Mouse (Mus musculus) hindbrain, embryonic 16.5 days (tissue): ENCODE data around the gene Mfn2. TPM values are rescaled to one million over a fixed set of nuclear protein-coding genes. Genes with fewer than 3 reads are reported as not detected.

ENCODE experiments used
- ATAC-seq: fragments of 200-750 bp; cut with Nextera tagmentation; 2 replicates; pipeline ENCODE4 v1.8.0; 2017; ENCODE audit warnings: moderate TSS enrichment, moderate library complexity
- H3K27ac ChIP-seq: fragments of 300-500 bp; sonication (generic); 2 replicates; pipeline ENCODE4 v1.5.1; 2014; ENCODE audit warnings: low read depth, mild to moderate bottlenecking, control low read depth, low read length, moderate library complexity
- H3K27me3 ChIP-seq: fragments of 300-500 bp; sonication (generic); replicated peaks from 2 replicates; pipeline ENCODE4 v1.6.1; 2014; ENCODE audit warnings: low read length; ENCODE audit not compliant: control insufficient read depth, insufficient read depth
- H3K36me3 ChIP-seq: fragments of 300-500 bp; sonication (generic); 2 replicates; pipeline ENCODE4 v1.6.1; 2014; ENCODE audit warnings: mild to moderate bottlenecking, low read length, moderate library complexity, mixed read lengths; ENCODE audit not compliant: control insufficient read depth, insufficient read depth
- H3K4me1 ChIP-seq: fragments of 300-500 bp; sonication (generic); 2 replicates; pipeline ENCODE4 v1.6.1; 2014; ENCODE audit warnings: low read depth, low read length; ENCODE audit not compliant: control insufficient read depth, insufficient read depth
- H3K4me2 ChIP-seq: fragments of 300-500 bp; sonication (generic); 2 replicates; pipeline ENCODE4 v1.6.1; 2014; ENCODE audit warnings: mild to moderate bottlenecking, low read length, control low read depth, moderate library complexity
- H3K4me3 ChIP-seq: fragments of 300-500 bp; sonication (generic); 2 replicates; pipeline ENCODE4 v1.5.1; 2014; ENCODE audit warnings: mild to moderate bottlenecking, low read length, control low read depth, moderate library complexity
- H3K9ac ChIP-seq: fragments of 300-500 bp; sonication (generic); 2 replicates; pipeline ENCODE4 v1.6.1; 2014; ENCODE audit warnings: low read depth, mild to moderate bottlenecking, control low read depth, low read length, moderate library complexity
- H3K9me3 ChIP-seq: fragments of 300-500 bp; sonication (generic); 2 replicates; pipeline ENCODE4 v1.6.1; 2014; ENCODE audit warnings: mild to moderate bottlenecking, low read length, moderate library complexity; ENCODE audit not compliant: control insufficient read depth
- WGBS: fragments of 180-500 bp; shearing (Covaris S2); extraction: QIAGEN DNeasy Blood & Tissue Kit; methylation state at CpG from one replicate; pipeline ENCODE4 v1.1.7; 2014; 5-methylcytosine and 5-hydroxymethylcytosine counted together
- polyA plus RNA-seq: library from polyadenylated mRNA; unstranded; fragments of >200 nt; fragmentation: Nextera tagmentation; extraction: Ambion mirVana; gene quantifications from 2 replicates; pipeline ENCODE4 v1.2.1, GENCODE M21; 2015

Mfn2 gene
- polyA plus RNA-seq, 1 experiment from 2014 or later = 107 TPM

DNA sequence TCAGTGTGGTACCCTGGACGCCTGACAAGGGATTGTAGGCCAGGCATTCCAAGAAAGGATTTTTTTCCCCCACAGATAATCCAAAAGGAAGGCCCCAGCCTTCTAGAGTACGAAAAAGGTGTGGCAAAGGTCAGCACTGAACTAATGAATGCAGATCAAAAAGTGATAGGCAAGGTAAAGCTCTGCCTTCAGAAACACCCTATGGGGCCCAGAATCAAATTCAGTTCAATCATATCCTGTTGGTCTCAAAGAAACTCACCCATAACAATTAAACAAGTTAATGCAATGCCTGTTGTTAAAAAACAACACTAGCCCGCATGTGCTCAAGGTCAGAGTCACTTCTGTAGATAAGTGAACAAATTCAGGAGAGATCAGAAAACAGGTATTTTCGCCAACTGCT, 80.1 kb downstream of the Mfn2 start:
- 93% methylated on average over 4 of the region's 4 CpGs for WGBS
- peaks cover 58% of the 10 kb centered on the region for H3K9me3 ChIP-seq
- ATAC-seq = no peak
- no peak overlapping the region for H3K4me3 ChIP-seq
- no peak overlapping the region for H3K9ac ChIP-seq
- no peaks in the 10 kb centered on the region for H3K27me3 ChIP-seq
- H3K4me2 ChIP-seq = no peak overlapping the region
- H3K36me3 ChIP-seq = peaks cover 55% of the 10 kb centered on the region
- no peaks in the 10 kb centered on the region for H3K4me1 ChIP-seq
- H3K27ac ChIP-seq = no peak overlapping the region

Other genes starting within 250 kb of the Mfn2 start
- 0.06 TPM in 1 of 2 replicates, not detected in the other for gene Zfp534, start 202.2 kb downstream of the Mfn2 start, polyA plus RNA-seq
- gene Zfp984, start 94.9 kb downstream of the Mfn2 start, polyA plus RNA-seq = 4.0 and 4.1 TPM in 2 replicates
- gene Zfp933, start 56.3 kb downstream of the Mfn2 start, polyA plus RNA-seq = 6.2 and 7.8 TPM in 2 replicates
- gene Miip, start 35.9 kb downstream of the Mfn2 start, polyA plus RNA-seq = 37.6 and 38.7 TPM in 2 replicates
- gene Fv1, start 35.7 kb downstream of the Mfn2 start, polyA plus RNA-seq = 8.4 and 11.5 TPM in 2 replicates
- 28.4 and 34.8 TPM in 2 replicates for gene Plod1, start 32.1 kb upstream of the Mfn2 start, polyA plus RNA-seq
- gene 2510039O18Rik, start 36.2 kb upstream of the Mfn2 start, polyA plus RNA-seq = 8.0 and 10.6 TPM in 2 replicates
- gene Nppb, start 81.1 kb upstream of the Mfn2 start, polyA plus RNA-seq = 0.20 and 0.21 TPM in 2 replicates
- 1.2 and 1.6 TPM in 2 replicates for gene Nppa, start 96.0 kb upstream of the Mfn2 start, polyA plus RNA-seq
- gene Clcn6, start 134.1 kb upstream of the Mfn2 start, polyA plus RNA-seq = 29.9 and 33.5 TPM in 2 replicates
- gene Mthfr, start 134.4 kb upstream of the Mfn2 start, polyA plus RNA-seq = 16.5 and 18.5 TPM in 2 replicates
- gene Agtrap, start 183.3 kb upstream of the Mfn2 start, polyA plus RNA-seq = 7.4 and 9.3 TPM in 2 replicates
- gene Mad2l2, start 225.7 kb upstream of the Mfn2 start, polyA plus RNA-seq = 98.0 and 105 TPM in 2 replicates
- 12.0 and 14.9 TPM in 2 replicates for gene Draxin, start 226.0 kb upstream of the Mfn2 start, polyA plus RNA-seq
- gene Fbxo6, start 247.4 kb upstream of the Mfn2 start, polyA plus RNA-seq = 20.3 and 22.9 TPM in 2 replicates